Mouse (Mus musculus): ENCODE measurements at regions not wholly inside any gene's neighbourhood (a gene's known extent, or its start where the extent isn't known, plus 50 kb on each side); places are given as distances from the start of the nearest gene placed in this dataset.

DNA sequence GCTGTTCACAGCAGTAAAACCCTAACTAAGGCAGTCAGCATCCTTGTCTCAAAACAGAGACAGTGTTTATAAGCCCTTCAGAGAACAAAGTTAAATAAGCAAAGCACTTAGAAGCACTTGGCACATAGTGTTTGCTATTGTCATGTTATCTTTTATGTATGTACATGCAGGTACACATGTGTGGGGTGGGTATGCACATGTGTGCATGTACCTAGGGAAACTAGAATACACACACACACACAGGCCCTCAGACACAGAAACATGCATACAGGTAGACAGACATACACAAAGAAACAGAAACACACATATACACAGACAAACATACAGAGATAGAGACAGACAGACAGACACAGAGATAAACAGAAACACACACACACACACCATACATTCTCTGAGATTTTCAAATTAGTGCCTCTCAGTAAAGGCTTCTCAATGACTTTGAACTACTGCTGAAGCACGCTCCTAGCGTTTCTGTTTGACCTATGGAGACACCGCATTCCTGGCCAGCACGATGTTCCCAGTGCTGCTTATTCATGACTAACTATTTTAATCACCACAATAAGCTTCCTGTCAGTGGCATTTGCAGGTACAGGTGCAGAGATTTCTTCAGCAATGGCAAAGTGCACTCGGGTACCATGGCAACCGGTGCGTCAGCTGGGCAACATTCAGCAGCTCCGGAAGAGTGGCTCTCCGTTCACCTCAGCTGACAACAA lies 148.1 kb downstream of the Rap2a start:
- TF ChIP-seq CTCF (IDR thresholded peaks at IDR 0.05) (no peak), POLR2A (IDR thresholded peaks at IDR 0.05; ENCODE audit: insufficient read depth, low read depth, low read length) (no peak)

Measured in heart, adult 2 months (tissue).